Mouse (Mus musculus): ENCODE measurements at regions not wholly inside any gene's neighbourhood (a gene's known extent, or its start where the extent isn't known, plus 50 kb on each side); places are given as distances from the start of the nearest gene placed in this dataset.

GRCm38 (mm10) chr8:88945656-88946055 lies 98.3 kb downstream of the Sall1 start:
- Histone ChIP-seq H3K4me3 (replicated peaks; ENCODE audit: low read length) (no peak overlapping the region), H3K4me1 (replicated peaks; ENCODE audit: control insufficient read depth, insufficient read depth, low read length) (no peaks in the 10 kb centered on the region), H3K27me3 (replicated peaks; ENCODE audit: control insufficient read depth, insufficient read depth, low read length) (no peaks in the 10 kb centered on the region), H3K9ac (replicated peaks; ENCODE audit: low read depth, low read length) (no peak overlapping the region), H3K36me3 (ENCODE audit: control insufficient read depth, insufficient read depth) (no peaks in the 10 kb centered on the region), H3K9me3 (ENCODE audit: control insufficient read depth, low read length) (no peaks in the 10 kb centered on the region), H3K27ac (ENCODE audit: low read length) (no peak overlapping the region), H3K4me2 (ENCODE audit: low read length) (no peak overlapping the region)
- WGBS = 61% methylated on average over 8 of the region's 8 CpGs
- no peak for ATAC-seq

GRCm38 (mm10) chr8:88944038-88944437 lies 99.9 kb downstream of the Sall1 start:
- no peak for ATAC-seq
- H3K27me3 ChIP-seq (replicated peaks; ENCODE audit: control insufficient read depth, insufficient read depth, low read length) = no peaks in the 10 kb centered on the region
- no peak overlapping the region for H3K27ac ChIP-seq (ENCODE audit: low read length)
- no peaks in the 10 kb centered on the region for H3K36me3 ChIP-seq (ENCODE audit: control insufficient read depth, insufficient read depth)
- no peaks in the 10 kb centered on the region; the same call in 1 of the 2 replicates for H3K4me1 ChIP-seq (replicated peaks; ENCODE audit: control insufficient read depth, insufficient read depth, low read length)
- H3K4me2 ChIP-seq (ENCODE audit: low read length) = no peak overlapping the region
- no peak overlapping the region for H3K4me3 ChIP-seq (replicated peaks; ENCODE audit: low read length)
- H3K9me3 ChIP-seq (ENCODE audit: control insufficient read depth, low read length) = no peaks in the 10 kb centered on the region
- H3K9ac ChIP-seq (replicated peaks; ENCODE audit: low read depth, low read length) = no peak overlapping the region
- 54% methylated on average over 4 of the region's 4 CpGs for WGBS

- Histone ChIP-seq H3K4me3 (replicated peaks; ENCODE audit: low read length) (no peak overlapping the region), H3K4me2 (ENCODE audit: low read length) (no peak overlapping the region), H3K27ac (ENCODE audit: low read length) (no peak overlapping the region), H3K9ac (replicated peaks; ENCODE audit: low read depth, low read length) (no peak overlapping the region), H3K36me3 (ENCODE audit: control insufficient read depth, insufficient read depth) (no peaks in the 10 kb centered on the region), H3K4me1 (replicated peaks; ENCODE audit: control insufficient read depth, insufficient read depth, low read length) (no peaks in the 10 kb centered on the region; the same call in 1 of the 2 replicates), H3K27me3 (replicated peaks; ENCODE audit: control insufficient read depth, insufficient read depth, low read length) (no peaks in the 10 kb centered on the region), H3K9me3 (ENCODE audit: control insufficient read depth, low read length) (no peaks in the 10 kb centered on the region)
- 0 out of 2 replicates have a peak, but pooled peaks have one; percentile 23 for ATAC-seq
- WGBS = 40% methylated on average over 16 of the region's 16 CpGs
Observed at GRCm38 (mm10) chr8:88939071-88939746, 104.8 kb downstream of the Sall1 start.

GRCm38 (mm10) chr8:88934708-88935107 lies 109.3 kb downstream of the Sall1 start:
- Histone ChIP-seq H3K9ac (replicated peaks; ENCODE audit: low read depth, low read length) (no peak overlapping the region), H3K9me3 (ENCODE audit: control insufficient read depth, low read length) (no peaks in the 10 kb centered on the region), H3K4me3 (replicated peaks; ENCODE audit: low read length) (no peak overlapping the region), H3K4me2 (ENCODE audit: low read length) (no peak overlapping the region), H3K27ac (ENCODE audit: low read length) (no peak overlapping the region), H3K4me1 (replicated peaks; ENCODE audit: control insufficient read depth, insufficient read depth, low read length) (no peaks in the 10 kb centered on the region; the same call in 1 of the 2 replicates), H3K27me3 (replicated peaks; ENCODE audit: control insufficient read depth, insufficient read depth, low read length) (no peaks in the 10 kb centered on the region), H3K36me3 (ENCODE audit: control insufficient read depth, insufficient read depth) (no peaks in the 10 kb centered on the region)
- WGBS = 95% methylated on average over 5 of the region's 5 CpGs
- no peak for ATAC-seq

- Histone ChIP-seq H3K27me3 (replicated peaks; ENCODE audit: control insufficient read depth, insufficient read depth, low read length) (no peaks in the 10 kb centered on the region), H3K4me1 (replicated peaks; ENCODE audit: control insufficient read depth, insufficient read depth, low read length) (0 out of 2 replicates have a peak, but pooled peaks cover 5% of the 10 kb centered on the region), H3K36me3 (ENCODE audit: control insufficient read depth, insufficient read depth) (no peaks in the 10 kb centered on the region), H3K4me3 (replicated peaks; ENCODE audit: low read length) (no peak overlapping the region), H3K27ac (ENCODE audit: low read length) (no peak overlapping the region), H3K9me3 (ENCODE audit: control insufficient read depth, low read length) (no peaks in the 10 kb centered on the region), H3K9ac (replicated peaks; ENCODE audit: low read depth, low read length) (no peak overlapping the region), H3K4me2 (ENCODE audit: low read length) (no peak overlapping the region)
- WGBS = 82% methylated on average over 5 of the region's 5 CpGs
- no peak for ATAC-seq
Observed at GRCm38 (mm10) chr8:88931050-88931449, 112.9 kb downstream of the Sall1 start.

GRCm38 (mm10) chr8:88930370-88930769 lies 113.6 kb downstream of the Sall1 start:
- 0 out of 2 replicates have a peak, but pooled peaks cover 5% of the 10 kb centered on the region for H3K4me1 ChIP-seq (replicated peaks; ENCODE audit: control insufficient read depth, insufficient read depth, low read length)
- no peak for ATAC-seq

GRCm38 (mm10) chr8:88928675-88929377 lies 115.1 kb downstream of the Sall1 start:
- 30% methylated on average over 7 of the region's 7 CpGs for WGBS
- Histone ChIP-seq H3K36me3 (ENCODE audit: control insufficient read depth, insufficient read depth) (no peaks in the 10 kb centered on the region), H3K4me2 (ENCODE audit: low read length) (no peak overlapping the region), H3K27ac (ENCODE audit: low read length) (0 out of 2 replicates have a peak overlapping the region, but pooled peaks have one; percentile 2), H3K9me3 (ENCODE audit: control insufficient read depth, low read length) (no peaks in the 10 kb centered on the region), H3K27me3 (replicated peaks; ENCODE audit: control insufficient read depth, insufficient read depth, low read length) (no peaks in the 10 kb centered on the region), H3K4me1 (replicated peaks; ENCODE audit: control insufficient read depth, insufficient read depth, low read length) (0 out of 2 replicates have a peak, but pooled peaks cover 5% of the 10 kb centered on the region), H3K4me3 (replicated peaks; ENCODE audit: low read length) (no peak overlapping the region), H3K9ac (replicated peaks; ENCODE audit: low read depth, low read length) (no peak overlapping the region)
- 0 out of 2 replicates have a peak, but pooled peaks have one; percentile 55 for ATAC-seq

More at GRCm38 (mm10) chr8:88930370-88930769, 113.6 kb downstream of the Sall1 start:
- 72% methylated on average over 2 of the region's 2 CpGs for WGBS
- no peak overlapping the region for H3K27ac ChIP-seq (ENCODE audit: low read length)
- no peak overlapping the region for H3K4me3 ChIP-seq (replicated peaks; ENCODE audit: low read length)
- no peak overlapping the region for H3K9ac ChIP-seq (replicated peaks; ENCODE audit: low read depth, low read length)
- no peaks in the 10 kb centered on the region for H3K27me3 ChIP-seq (replicated peaks; ENCODE audit: control insufficient read depth, insufficient read depth, low read length)
- no peaks in the 10 kb centered on the region for H3K9me3 ChIP-seq (ENCODE audit: control insufficient read depth, low read length)
- H3K36me3 ChIP-seq (ENCODE audit: control insufficient read depth, insufficient read depth) = no peaks in the 10 kb centered on the region
- H3K4me2 ChIP-seq (ENCODE audit: low read length) = no peak overlapping the region

- Histone ChIP-seq H3K9me3 (ENCODE audit: control insufficient read depth, low read length) (no peaks in the 10 kb centered on the region), H3K4me2 (ENCODE audit: low read length) (no peak overlapping the region), H3K4me3 (replicated peaks; ENCODE audit: low read length) (no peak overlapping the region), H3K27me3 (replicated peaks; ENCODE audit: control insufficient read depth, insufficient read depth, low read length) (no peaks in the 10 kb centered on the region), H3K36me3 (ENCODE audit: control insufficient read depth, insufficient read depth) (no peaks in the 10 kb centered on the region), H3K9ac (replicated peaks; ENCODE audit: low read depth, low read length) (no peak overlapping the region), H3K27ac (ENCODE audit: low read length) (no peak overlapping the region), H3K4me1 (replicated peaks; ENCODE audit: control insufficient read depth, insufficient read depth, low read length) (no peaks in the 10 kb centered on the region)
- 70% methylated on average over 7 of the region's 7 CpGs for WGBS
- no peak for ATAC-seq
Observed at GRCm38 (mm10) chr8:88922840-88923239, 121.1 kb downstream of the Sall1 start.

- WGBS = 85% methylated on average over 4 of the region's 4 CpGs
- no peaks in the 10 kb centered on the region for H3K9me3 ChIP-seq (ENCODE audit: control insufficient read depth, low read length)
- H3K4me1 ChIP-seq (replicated peaks; ENCODE audit: control insufficient read depth, insufficient read depth, low read length) = no peaks in the 10 kb centered on the region
- no peak for ATAC-seq
- H3K4me3 ChIP-seq (replicated peaks; ENCODE audit: low read length) = no peak overlapping the region
- H3K27me3 ChIP-seq (replicated peaks; ENCODE audit: control insufficient read depth, insufficient read depth, low read length) = no peaks in the 10 kb centered on the region
- no peak overlapping the region for H3K4me2 ChIP-seq (ENCODE audit: low read length)
- H3K36me3 ChIP-seq (ENCODE audit: control insufficient read depth, insufficient read depth) = no peaks in the 10 kb centered on the region
- H3K9ac ChIP-seq (replicated peaks; ENCODE audit: low read depth, low read length) = no peak overlapping the region
- no peak overlapping the region for H3K27ac ChIP-seq (ENCODE audit: low read length)
Observed at GRCm38 (mm10) chr8:88921967-88922366, 122.0 kb downstream of the Sall1 start.
